Mouse (Mus musculus): Measurements from ENCODE around the gene Ankrd26. TPM values are rescaled to one million over a fixed set of nuclear protein-coding genes. Genes with fewer than 3 reads are reported as not detected.

Ankrd26 gene
- polyA plus RNA-seq (2012; rRNA removed; ENCODE audit: low replicate concordance): 0.05 and 0.11 TPM in 2 replicates

GRCm38 (mm10) chr6:118561745-118562609, at the start of gene Ankrd26:
Gene Ankrd26 (minus strand): TSS chr6:118562226.

GRCm38 (mm10) chr6:118478957-118479708, 82.9 kb downstream of the Ankrd26 start, which contains the start of gene Zfp9:
Gene Zfp9 (minus strand): TSS chr6:118479320.

GRCm38 (mm10) chr6:118455042-118455631, 106.9 kb downstream of the Ankrd26 start, which contains the start of gene Zfp248:
Gene Zfp248 (minus strand): TSS chr6:118455528.

Other genes with a start within 250 kb of the Ankrd26 start
- gene Bms1, start 142.8 kb downstream of the Ankrd26 start, polyA plus RNA-seq (2012; rRNA removed; ENCODE audit: low replicate concordance): 0.55 and 0.62 TPM in 2 replicates
- 0.02 and 0.11 TPM in 2 replicates for gene Zfp248, start 106.7 kb downstream of the Ankrd26 start, polyA plus RNA-seq (2012; rRNA removed; ENCODE audit: low replicate concordance)
- gene Zfp9, start 82.9 kb downstream of the Ankrd26 start, polyA plus RNA-seq (2012; rRNA removed; ENCODE audit: low replicate concordance): 0.07 and 0.47 TPM in 2 replicates

All from duodenum, adult 2 months (tissue).